ENCODE assay signal across 24 mouse cellular contexts in the genomic region with DNA sequence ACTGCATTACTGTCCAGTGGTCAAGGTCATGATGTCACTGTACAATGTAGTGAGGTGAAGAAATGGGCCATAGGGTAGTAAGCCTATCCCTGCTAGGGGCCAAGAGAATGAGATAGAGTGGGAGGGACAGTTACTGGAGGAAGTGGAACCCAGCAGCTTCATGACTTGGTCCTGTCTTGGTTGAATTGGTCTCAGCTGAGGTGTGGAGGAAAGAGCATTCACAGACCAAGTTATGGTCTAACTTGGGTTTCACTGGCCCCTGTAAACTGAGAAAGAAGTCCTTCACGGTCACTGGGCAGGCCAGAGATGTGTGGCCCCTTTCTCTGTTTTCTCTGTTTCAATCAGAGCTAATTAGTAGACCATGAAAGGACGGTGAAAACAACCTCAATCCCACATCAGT.
"Had no signal": no experiment of that assay in that cellular context is flagged by ENCODE, and none has a peak within 500 bp of the region (broad histone marks: within the 10 kb centered on the region; RNA-seq: fewer than 3 reads in every experiment).

No protein-coding gene starts in this region.

- H3K36me3 ChIP-seq: heart, embryonic 13.5 days; heart, embryonic 15.5 days; hindbrain, embryonic 12.5 days; limb, embryonic 15.5 days; liver, embryonic 12.5 days had no signal

- H3K4me1 ChIP-seq: heart, embryonic 15.5 days; liver, embryonic 12.5 days had no signal

- H3K4me3 ChIP-seq: heart, adult 2 months; heart, embryonic 13.5 days; heart, embryonic 15.5 days; hindbrain, embryonic 12.5 days; limb, embryonic 13.5 days; limb, embryonic 15.5 days; liver, embryonic 12.5 days had no signal

- DNase-seq: gastrocnemius, postnatal 14 days; gastrocnemius, postnatal 36 days; heart, adult 11 months; heart, adult 2 months; heart, postnatal 14 days; heart, postnatal 36 days; kidney, adult 18-20 months; kidney, adult 9 months; kidney, postnatal 25 days; layer of hippocampus, adult 9-11 months; layer of hippocampus, postnatal 36 days; left cerebral cortex, postnatal 4 days; lung, adult 18-20 months had no signal

- H3K27ac ChIP-seq: heart, adult 2 months; heart, embryonic 13.5 days; heart, embryonic 15.5 days; hindbrain, embryonic 12.5 days; hindbrain, embryonic 14.5 days; hindbrain, postnatal 0 days; limb, embryonic 13.5 days; limb, embryonic 15.5 days; liver, embryonic 12.5 days; liver, embryonic 14.5 days had no signal

- ATAC-seq: hindbrain, postnatal 0 days; intestine, embryonic 16.5 days; liver, embryonic 12.5 days had no signal

- H3K4me2 ChIP-seq: heart, embryonic 11.5 days; heart, embryonic 15.5 days; hindbrain, embryonic 12.5 days; hindbrain, embryonic 14.5 days; limb, embryonic 13.5 days; limb, embryonic 15.5 days; liver, embryonic 12.5 days had no signal

- H3K9me3 ChIP-seq: limb, embryonic 15.5 days had no signal

- H3K9ac ChIP-seq: heart, embryonic 13.5 days; heart, embryonic 15.5 days; hindbrain, embryonic 12.5 days; hindbrain, embryonic 14.5 days; limb, embryonic 13.5 days; limb, embryonic 15.5 days; liver, embryonic 12.5 days; liver, embryonic 14.5 days had no signal

- H3K27me3 ChIP-seq: heart, embryonic 13.5 days; heart, embryonic 15.5 days; hindbrain, embryonic 12.5 days; limb, embryonic 15.5 days; liver, embryonic 12.5 days had no signal
